In genomic region chr15:84512626-84513296, GRCm38 (mm10) we compare ENCODE assay signal across 8 mouse cellular contexts. TPM values are rescaled to one million over a fixed set of nuclear protein-coding genes. Genes with fewer than 3 reads are reported as not detected.
A peak's percentile ranks its signal among the peaks of the same experiment; 100 is the strongest.
DNase-seq lines count a peak whose midpoint lies in the region; ATAC-seq lines count a peak whose summit lies in the region.

No protein-coding gene starts in this region.

- H3K9me3 ChIP-seq in heart, embryonic 12.5 days (replicated peaks): 0 out of 2 replicates have a peak, but pooled peaks cover 4% of the 10 kb centered on the region

- peaks cover 22% of the 10 kb centered on the region for H3K27me3 ChIP-seq in heart, embryonic 12.5 days (replicated peaks)

- no peak for ATAC-seq in heart, embryonic 12.5 days (ENCODE audit: insufficient number of reproducible peaks, low FRiP score)
- peak; percentile 72 to 84 for ATAC-seq in hematopoietic stem cell, adult 5-6 weeks (replicated peaks in 1 of 2; ENCODE audit: insufficient read depth in 1 of 2, low FRiP score in 2 of 2, low TSS enrichment in 1 of 2, low read depth in 1 of 2, poor library complexity in 2 of 2, severe bottlenecking in 2 of 2)
- no peak for ATAC-seq in megakaryocyte-erythroid progenitor cell, adult 5-6 weeks (replicated peaks; ENCODE audit: low FRiP score, low TSS enrichment, poor library complexity, severe bottlenecking)

- 0 out of 2 replicates have a peak overlapping the region, but pooled peaks have one; percentile 9 for H3K27ac ChIP-seq in heart, embryonic 12.5 days (ENCODE audit: poor library complexity, severe bottlenecking)

- no peak overlapping the region for H3K9ac ChIP-seq in heart, embryonic 12.5 days

- WGBS in heart, embryonic 12.5 days: 41% methylated on average over 5 of the region's 5 CpGs

- no peaks in the 10 kb centered on the region for H3K36me3 ChIP-seq in heart, embryonic 12.5 days

- H3K4me3 ChIP-seq in heart, embryonic 12.5 days: no peak overlapping the region

- peaks cover 33% of the 10 kb centered on the region for H3K4me1 ChIP-seq in heart, embryonic 12.5 days (replicated peaks)

- H3K4me2 ChIP-seq in heart, embryonic 12.5 days: no peak overlapping the region

- DNase-seq in heart, adult 8-10 months (ENCODE audit: low spot score): no peak
- DNase-seq in 3T3-L1 (ENCODE audit: low read depth, low spot score): peak; percentile 13
- DNase-seq in lung, postnatal 14 days: peak; percentile 13
- DNase-seq in embryo, embryonic 10 days (ENCODE audit: low spot score): no peak
- no peak for DNase-seq in left cerebral cortex, adult 9 months (ENCODE audit: low spot score in 2 of 2)

RNA-seq across cellular contexts. Expression of gene Rtl6, which starts 44.9 kb away (rescaled TPM):
- polyA plus RNA-seq in heart, embryonic 12.5 days (2016; fragmentation: Nextera tagmentation; extraction: Ambion mirVana): 13.1 and 14.1 TPM in 2 replicates
- total RNA-seq in heart, adult 8-10 months (2022): 1 to 10 TPM; 6.1 to 8.3 (median 6.6) TPM
- 3.7 and 7.1 TPM in 2 replicates for total RNA-seq in hematopoietic stem cell, adult 5-6 weeks (2017)
- 1.1 and 3.1 TPM in 2 replicates for total RNA-seq in megakaryocyte-erythroid progenitor cell, adult 5-6 weeks (2014; fragmentation: Nextera tagmentation)
- 2.0 and 2.9 TPM in 2 replicates for total RNA-seq in megakaryocyte-erythroid progenitor cell, adult 5-6 weeks (2017)

Comparison
In these comparisons a context has a peak if more than half of its experiments do, and no peak if none do; other contexts are left out.
1. ATAC-seq: peak in hematopoietic stem cell, adult 5-6 weeks (2 of 2); none in heart, embryonic 12.5 days (single experiment) and megakaryocyte-erythroid progenitor cell, adult 5-6 weeks (single experiment).
2. DNase-seq: peak in 3T3-L1 (single experiment) and lung, postnatal 14 days (single experiment); none in heart, adult 8-10 months (single experiment), embryo, embryonic 10 days (single experiment) and left cerebral cortex, adult 9 months (0 of 2).